Mouse (Mus musculus): ENCODE measurements at regions not wholly inside any gene's neighbourhood (a gene's known extent, or its start where the extent isn't known, plus 50 kb on each side); places are given as distances from the start of the nearest gene placed in this dataset.
A peak's percentile ranks its signal among the peaks of the same experiment; 100 is the strongest.

DNA sequence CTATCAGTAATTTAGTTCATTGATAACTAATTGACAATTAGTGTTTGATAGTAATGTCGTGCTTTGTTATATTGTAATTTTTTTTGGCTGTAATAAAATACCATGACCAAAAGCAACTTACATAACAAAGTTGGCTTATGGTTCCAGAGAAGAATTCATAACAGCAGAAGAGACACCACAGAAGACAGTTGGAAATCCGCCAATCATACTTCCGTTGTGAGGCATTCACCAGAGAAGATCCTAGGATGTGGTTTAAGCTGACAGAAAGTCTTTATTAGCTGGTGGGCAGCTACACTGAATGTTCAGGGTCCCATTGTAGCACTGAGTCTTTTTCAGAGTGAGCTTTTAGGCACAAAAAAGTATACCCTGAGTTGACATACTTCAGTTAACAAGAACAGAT is 109.9 kb downstream of the Sec23a start:
- peak; percentile 11 for DNase-seq (ENCODE audit: low read depth, low spot score)

DNA sequence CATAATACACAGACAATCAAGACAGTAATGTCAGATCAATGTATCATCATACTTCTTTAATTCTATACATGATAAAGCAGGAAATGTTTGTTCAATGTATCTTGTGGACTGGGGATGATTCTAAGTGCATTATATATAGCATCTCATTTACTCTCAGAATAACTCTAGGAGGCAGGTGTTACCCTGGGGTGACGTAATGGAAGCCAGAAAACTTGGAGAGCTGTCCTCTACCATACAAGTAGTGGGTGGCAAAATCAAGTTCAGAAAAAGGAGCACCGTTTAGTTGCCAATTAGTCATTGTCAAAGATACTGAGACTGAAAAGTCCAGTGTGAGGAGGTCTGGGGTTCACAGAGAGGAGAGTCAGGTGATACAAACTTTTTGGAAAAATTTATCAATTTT is 136.0 kb downstream of the Sec23a start:
- no peak for DNase-seq (ENCODE audit: low read depth, low spot score)

DNA sequence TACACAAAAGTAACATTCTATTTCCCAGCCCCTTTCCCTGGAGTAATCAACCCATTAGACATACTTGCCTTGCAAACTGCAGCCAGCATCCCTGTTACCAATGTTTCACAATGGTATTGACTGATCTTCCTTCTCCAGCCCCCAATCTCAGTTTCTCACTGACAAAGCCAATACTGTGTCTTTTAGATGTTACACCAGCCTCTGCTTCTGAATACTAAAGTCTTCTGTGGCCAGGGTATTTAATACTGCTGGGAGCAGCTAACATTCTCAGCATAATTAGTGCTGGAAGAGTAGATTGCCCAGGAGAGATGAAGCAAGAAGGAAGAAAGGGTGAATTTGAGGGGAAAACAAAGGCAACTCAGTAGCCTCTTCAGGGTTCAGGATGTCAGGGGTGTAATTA is 139.4 kb downstream of the Sec23a start:
- no peak for DNase-seq (ENCODE audit: low read depth, low spot score)

DNA sequence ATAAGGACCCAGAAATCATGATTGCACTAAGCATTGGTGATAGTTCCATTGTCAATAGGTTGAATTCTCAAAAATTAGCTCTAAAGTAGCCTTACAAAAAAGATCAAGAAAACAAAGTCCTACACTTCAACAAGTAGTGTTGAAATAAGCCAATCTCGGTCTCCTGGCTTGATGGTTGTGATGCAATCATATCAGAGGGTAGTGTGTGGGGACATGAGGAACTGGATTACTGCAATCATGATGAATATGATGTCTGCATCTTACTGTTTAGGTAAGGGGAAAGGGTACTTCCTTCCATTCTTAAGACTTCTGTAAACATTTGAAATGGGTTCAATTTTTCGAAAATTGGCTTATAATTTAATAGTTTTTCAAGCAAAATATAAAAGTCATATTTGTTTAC is 155.3 kb downstream of the Sec23a start:
- no peak for DNase-seq (ENCODE audit: low read depth, low spot score)

DNA sequence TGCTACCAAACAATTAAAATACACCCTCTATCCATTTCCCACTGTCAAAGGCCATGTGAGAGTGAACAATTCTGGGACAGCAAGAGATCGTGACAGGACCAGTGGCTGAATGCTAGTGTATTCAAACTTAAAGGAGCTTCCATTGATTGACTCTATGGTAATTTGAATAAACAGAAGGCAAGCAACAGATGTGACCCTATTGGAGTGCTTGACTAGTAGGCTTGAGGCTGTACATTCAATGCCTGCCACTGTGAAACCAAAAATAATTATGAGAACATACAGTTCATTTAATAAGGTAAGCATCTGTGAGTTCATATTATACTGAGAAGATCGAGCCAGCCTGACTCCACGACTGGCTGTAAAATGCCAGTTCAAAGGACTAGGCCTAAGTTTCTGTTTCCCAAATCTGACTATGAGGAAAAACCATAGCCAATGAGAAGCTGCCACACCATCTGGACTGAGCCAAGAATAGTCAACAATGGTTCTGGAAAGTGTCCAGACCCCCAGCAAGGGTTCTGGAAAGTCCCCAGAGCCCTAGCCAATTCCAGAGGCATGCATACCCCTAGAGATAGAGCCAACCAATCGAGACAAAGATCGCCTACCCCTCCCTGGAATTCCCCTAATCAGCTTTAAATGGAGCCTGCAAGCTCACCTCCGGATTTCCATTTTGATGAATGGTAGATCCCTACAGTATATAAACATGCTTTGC is 160.0 kb downstream of the Sec23a start:
- DNase-seq (ENCODE audit: low read depth, low spot score) = peak; percentile 39

DNA sequence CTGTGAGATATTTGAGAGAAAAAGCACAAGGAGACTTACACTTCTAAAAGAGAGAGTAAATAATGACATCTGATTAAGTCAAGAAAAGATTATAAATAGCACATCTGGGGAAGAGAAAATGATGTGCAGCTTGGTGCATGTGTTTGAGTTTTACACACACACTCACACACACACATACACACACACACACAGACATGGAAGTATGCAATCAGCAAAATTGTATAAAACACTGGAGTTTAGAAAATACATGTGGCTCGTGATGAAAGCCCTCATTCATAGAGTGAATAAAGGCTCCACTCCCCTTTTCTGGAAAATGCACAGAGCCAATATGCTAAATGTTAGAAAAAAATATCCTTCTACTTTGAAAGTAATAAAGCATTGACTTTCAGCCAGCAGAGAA is 182.2 kb downstream of the Sec23a start:
- no peak for DNase-seq (ENCODE audit: low read depth, low spot score)

DNA sequence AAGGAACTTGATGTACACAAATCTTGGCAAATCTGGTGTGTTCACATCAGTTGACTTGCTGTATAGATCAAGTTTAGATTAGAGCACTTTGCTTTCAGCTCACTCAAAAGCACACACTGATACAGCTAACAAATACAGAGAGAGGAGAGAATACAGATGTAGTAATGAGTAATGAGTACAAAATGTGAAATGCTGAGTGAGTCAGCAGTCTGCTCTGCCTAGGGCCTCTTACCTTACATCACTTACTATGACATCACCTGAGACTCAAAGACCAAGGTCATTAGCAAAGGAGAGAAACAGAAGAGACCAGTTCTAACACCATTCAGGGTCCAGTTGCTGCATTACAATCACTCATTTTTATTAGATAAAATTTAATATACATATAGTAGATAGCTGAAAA is 184.0 kb downstream of the Sec23a start:
- DNase-seq (ENCODE audit: low read depth, low spot score) = peak; percentile 48

DNA sequence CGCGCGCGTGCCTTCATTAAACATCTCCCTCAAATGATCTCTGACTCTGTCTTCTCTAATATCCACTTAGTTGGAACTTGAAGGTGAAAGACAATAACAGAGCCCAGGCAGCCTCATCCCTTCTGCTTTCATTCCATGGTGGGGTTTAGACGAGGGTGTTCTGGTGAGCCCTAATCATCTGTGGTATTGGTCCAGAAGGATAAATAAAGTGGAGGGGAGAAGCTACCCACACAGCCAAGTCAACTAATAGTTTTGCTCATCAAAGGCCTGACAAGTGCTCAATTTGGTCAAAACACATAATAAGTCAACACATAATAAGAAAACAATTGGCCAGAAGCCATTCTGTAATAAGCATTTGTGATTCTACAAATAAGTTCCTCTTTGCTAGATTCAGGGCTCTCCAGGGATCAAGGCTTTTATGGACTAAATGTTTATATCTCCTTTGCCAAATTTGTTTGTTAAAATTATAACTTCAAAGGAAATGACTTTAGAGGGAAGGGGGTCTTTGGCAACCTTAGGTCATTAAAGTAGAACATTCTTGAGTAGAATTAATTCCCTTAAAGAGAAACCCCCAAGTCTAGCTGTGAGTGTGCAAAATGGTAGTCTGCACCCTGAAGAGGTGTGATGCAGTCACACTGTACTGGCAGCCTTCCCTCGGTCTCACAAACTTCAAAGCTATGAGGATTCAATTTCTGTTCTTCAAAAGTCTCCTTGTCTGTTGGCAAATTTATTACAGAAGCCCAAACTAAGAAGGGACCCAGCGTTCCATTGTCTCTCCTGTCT is 186.5 kb downstream of the Sec23a start:
- no peak for DNase-seq (ENCODE audit: low read depth, low spot score)

DNA sequence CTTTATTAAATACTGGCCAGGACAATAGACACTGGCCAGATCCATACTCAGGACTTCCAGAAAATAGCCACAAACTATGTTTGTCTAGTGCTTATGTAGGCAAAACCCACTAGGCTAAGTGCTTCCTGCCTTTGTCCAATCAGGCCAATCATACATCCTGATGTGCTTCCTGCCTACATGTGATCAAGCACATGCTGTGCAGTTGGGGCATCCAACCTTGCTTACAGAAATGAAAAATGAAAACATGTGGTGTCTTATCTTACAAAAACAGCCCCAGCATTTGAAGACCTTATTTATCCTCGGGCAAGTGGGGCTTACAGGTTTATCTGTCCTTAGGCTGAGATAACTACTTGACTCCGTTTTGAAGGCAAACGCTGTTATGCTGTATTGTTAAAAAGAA is 188.8 kb downstream of the Sec23a start:
- no peak for DNase-seq (ENCODE audit: low read depth, low spot score)

DNA sequence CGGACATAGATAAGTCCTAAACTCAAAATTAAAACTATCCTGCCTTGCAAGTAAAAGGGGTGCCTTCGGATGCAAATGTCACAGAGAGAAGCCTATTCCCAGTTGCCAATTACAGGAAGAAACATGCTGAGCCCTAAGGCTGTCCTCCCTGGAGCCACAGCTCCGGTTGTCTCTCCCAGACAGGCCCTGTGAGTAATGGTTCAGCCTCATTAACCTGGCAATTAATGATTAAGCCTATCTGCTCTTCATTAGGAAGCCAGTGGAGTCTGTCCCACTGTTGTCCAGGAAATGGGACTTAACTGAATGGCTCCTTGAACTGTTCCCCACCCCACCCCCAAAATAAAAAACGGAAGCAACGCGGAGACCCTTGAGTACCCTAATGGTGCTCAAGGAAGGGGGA is 207.7 kb downstream of the Sec23a start:
- DNase-seq (ENCODE audit: low read depth, low spot score) = no peak

DNA sequence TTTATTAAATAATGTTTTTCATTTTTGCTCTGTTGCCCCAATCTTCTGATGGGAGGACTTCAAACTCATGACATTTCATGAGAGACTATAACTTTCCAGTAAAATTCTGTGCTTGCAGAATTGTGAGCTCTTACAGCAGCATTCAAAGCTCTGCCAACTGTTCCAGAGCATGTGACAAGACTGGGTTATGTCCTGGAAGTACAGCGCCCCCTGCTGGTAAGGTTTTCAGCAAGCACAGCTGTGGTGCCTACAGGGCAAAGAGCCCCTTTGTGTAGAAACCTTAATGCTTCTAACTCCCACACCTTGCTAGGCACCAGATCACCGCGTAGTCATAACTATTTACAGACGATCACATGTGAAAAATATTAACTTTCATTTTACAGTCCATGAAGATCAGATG is 209.4 kb downstream of the Sec23a start:
- peak; percentile 88 for DNase-seq (ENCODE audit: low read depth, low spot score)
